Mouse (Mus musculus): ENCODE results near the gene Hs3st6. TPM values are rescaled to one million over a fixed set of nuclear protein-coding genes. Genes with fewer than 3 reads are reported as not detected.

Hs3st6 gene
- polyA plus RNA-seq (2012; rRNA removed) = 0.80 and 1.0 TPM in 2 replicates

GRCm38 (mm10) chr17:24752415-24753394 lies at the start of gene Hs3st6:
TSS of gene Hs3st6 (plus strand) at chr17:24752988.
- peaks cover 2% of the 10 kb centered on the region; the same call in 1 of the 2 replicates for H3K27me3 ChIP-seq (ENCODE audit: control insufficient read depth, insufficient read depth, low read length)
- 0 out of 2 replicates have a peak, but pooled peaks cover 3% of the 10 kb centered on the region for H3K4me1 ChIP-seq (ENCODE audit: control insufficient read depth, insufficient read depth, low read length)
- TF ChIP-seq POLR2A (IDR thresholded peaks at IDR 0.05; ENCODE audit: borderline replicate concordance, insufficient read depth, low read length) (no peak), CTCF (IDR thresholded peaks at IDR 0.05; ENCODE audit: borderline replicate concordance, insufficient read depth, low read depth, low read length) (no peak)
- WGBS = under 1% methylated on average over 71 of the region's 82 CpGs
- no peak within 1 kb of the TSS for H3K27ac ChIP-seq (ENCODE audit: insufficient read depth, low read length)
- H3K4me3 ChIP-seq (replicated peaks; ENCODE audit: insufficient read depth, low read depth, low read length) = peak within 1 kb of the TSS; percentile 45
- no peak for DNase-seq

GRCm38 (mm10) chr17:24705821-24706220 lies 47.0 kb upstream of the Hs3st6 start:
- Histone ChIP-seq H3K27me3 (ENCODE audit: control insufficient read depth, insufficient read depth, low read length) (no peaks in the 10 kb centered on the region), H3K4me1 (ENCODE audit: control insufficient read depth, insufficient read depth, low read length) (no peaks in the 10 kb centered on the region), H3K27ac (ENCODE audit: insufficient read depth, low read length) (no peak overlapping the region), H3K4me3 (replicated peaks; ENCODE audit: insufficient read depth, low read depth, low read length) (no peak overlapping the region)
- TF ChIP-seq POLR2A (IDR thresholded peaks at IDR 0.05; ENCODE audit: borderline replicate concordance, insufficient read depth, low read length) (no peak), CTCF (IDR thresholded peaks at IDR 0.05; ENCODE audit: borderline replicate concordance, insufficient read depth, low read depth, low read length) (no peak)
- WGBS = 96% methylated on average over 3 of the region's 3 CpGs
- no peak for DNase-seq

- TF ChIP-seq CTCF (IDR thresholded peaks at IDR 0.05; ENCODE audit: borderline replicate concordance, insufficient read depth, low read depth, low read length) = no peak
- TF ChIP-seq POLR2A (IDR thresholded peaks at IDR 0.05; ENCODE audit: borderline replicate concordance, insufficient read depth, low read length) = peak; percentile 95
- Histone ChIP-seq H3K27ac (ENCODE audit: insufficient read depth, low read length) (peak within 1 kb of the TSS; percentile 26; the same call in 1 of the 2 replicates), H3K4me3 (replicated peaks; ENCODE audit: insufficient read depth, low read depth, low read length) (peak within 1 kb of the TSS; percentile 82), H3K27me3 (ENCODE audit: control insufficient read depth, insufficient read depth, low read length) (no peaks in the 10 kb centered on the region), H3K4me1 (ENCODE audit: control insufficient read depth, insufficient read depth, low read length) (no peaks in the 10 kb centered on the region)
- DNase-seq = peak; percentile 94 to 95
- WGBS = 3% methylated on average over 32 of the region's 32 CpGs
These were observed 45.6 kb upstream of the Hs3st6 start, which contains the start of gene Tbl3 for GRCm38 (mm10) chr17:24706982-24707800. TSS of gene Tbl3 (minus strand) at chr17:24707660.

GRCm38 (mm10) chr17:24707801-24708425 lies 44.9 kb upstream of the Hs3st6 start:
- WGBS = 3% methylated on average over 24 of the region's 24 CpGs
- TF ChIP-seq POLR2A (IDR thresholded peaks at IDR 0.05; ENCODE audit: borderline replicate concordance, insufficient read depth, low read length) = no peak
- no peak for TF ChIP-seq CTCF (IDR thresholded peaks at IDR 0.05; ENCODE audit: borderline replicate concordance, insufficient read depth, low read depth, low read length)
- Histone ChIP-seq H3K4me1 (ENCODE audit: control insufficient read depth, insufficient read depth, low read length) (no peaks in the 10 kb centered on the region), H3K4me3 (replicated peaks; ENCODE audit: insufficient read depth, low read depth, low read length) (peak overlapping the region; percentile 82), H3K27me3 (ENCODE audit: control insufficient read depth, insufficient read depth, low read length) (no peaks in the 10 kb centered on the region), H3K27ac (ENCODE audit: insufficient read depth, low read length) (no peak overlapping the region; the same call in 1 of the 2 replicates)
- DNase-seq = no peak

- TF ChIP-seq POLR2A (IDR thresholded peaks at IDR 0.05; ENCODE audit: borderline replicate concordance, insufficient read depth, low read length) (no peak), CTCF (IDR thresholded peaks at IDR 0.05; ENCODE audit: borderline replicate concordance, insufficient read depth, low read depth, low read length) (no peak)
- no peak for DNase-seq
- 27% methylated on average over 2 of the region's 2 CpGs for WGBS
These were observed 44.1 kb upstream of the Hs3st6 start for GRCm38 (mm10) chr17:24708646-24709045.

GRCm38 (mm10) chr17:24715556-24715955 lies 37.2 kb upstream of the Hs3st6 start:
- TF ChIP-seq POLR2A (IDR thresholded peaks at IDR 0.05; ENCODE audit: borderline replicate concordance, insufficient read depth, low read length) = no peak
- no peak for TF ChIP-seq CTCF (IDR thresholded peaks at IDR 0.05; ENCODE audit: borderline replicate concordance, insufficient read depth, low read depth, low read length)
- Histone ChIP-seq H3K27me3 (ENCODE audit: control insufficient read depth, insufficient read depth, low read length) (no peaks in the 10 kb centered on the region), H3K27ac (ENCODE audit: insufficient read depth, low read length) (no peak overlapping the region), H3K4me1 (ENCODE audit: control insufficient read depth, insufficient read depth, low read length) (no peaks in the 10 kb centered on the region), H3K4me3 (replicated peaks; ENCODE audit: insufficient read depth, low read depth, low read length) (no peak overlapping the region)
- WGBS = 52% methylated on average over 6 of the region's 6 CpGs
- DNase-seq = no peak

More at GRCm38 (mm10) chr17:24708646-24709045, 44.1 kb upstream of the Hs3st6 start:
- H3K4me3 ChIP-seq (replicated peaks; ENCODE audit: insufficient read depth, low read depth, low read length) = no peak overlapping the region
- no peaks in the 10 kb centered on the region for H3K4me1 ChIP-seq (ENCODE audit: control insufficient read depth, insufficient read depth, low read length)
- no peaks in the 10 kb centered on the region for H3K27me3 ChIP-seq (ENCODE audit: control insufficient read depth, insufficient read depth, low read length)
- no peak overlapping the region for H3K27ac ChIP-seq (ENCODE audit: insufficient read depth, low read length)

GRCm38 (mm10) chr17:24716166-24716682 lies 36.6 kb upstream of the Hs3st6 start:
- TF ChIP-seq CTCF (IDR thresholded peaks at IDR 0.05; ENCODE audit: borderline replicate concordance, insufficient read depth, low read depth, low read length) (no peak), POLR2A (IDR thresholded peaks at IDR 0.05; ENCODE audit: borderline replicate concordance, insufficient read depth, low read length) (no peak)
- no peak overlapping the region for H3K4me3 ChIP-seq (replicated peaks; ENCODE audit: insufficient read depth, low read depth, low read length)
- no peak overlapping the region for H3K27ac ChIP-seq (ENCODE audit: insufficient read depth, low read length)
- no peaks in the 10 kb centered on the region for H3K4me1 ChIP-seq (ENCODE audit: control insufficient read depth, insufficient read depth, low read length)
- no peak for DNase-seq
- H3K27me3 ChIP-seq (ENCODE audit: control insufficient read depth, insufficient read depth, low read length) = no peaks in the 10 kb centered on the region
- WGBS = 93% methylated on average over 15 of the region's 15 CpGs
